Mouse (Mus musculus) CH12.LX (cell line): Measurements from ENCODE around the gene Selenot. TPM values are rescaled to one million over a fixed set of nuclear protein-coding genes. Genes with fewer than 3 reads are reported as not detected.

ENCODE experiments used
- DNase-seq: peaks from one replicate; pipeline ENCODE4 v3.0.0-alpha.2; 2013; ENCODE audit errors: extremely low read depth
- H3K27ac ChIP-seq: 2 replicates; pipeline ENCODE4 v1.5.1; 2012; ENCODE audit warnings: low read depth, mild to moderate bottlenecking, control low read depth, moderate library complexity; ENCODE audit not compliant: insufficient read depth
- H3K27me3 ChIP-seq: replicated peaks from 2 replicates; pipeline ENCODE3; 2012; ENCODE audit warnings: inconsistent platforms
- H3K36me3 ChIP-seq, 2 experiments: replicated peaks in 1 of 2; 2 replicates each; pipeline versions ENCODE3 to v1.6.1; 2012; ENCODE audit warnings: inconsistent platforms in 1 of 2, low read length in 1 of 2, mild to moderate bottlenecking in 1 of 2, mixed read lengths in 1 of 2, moderate library complexity in 1 of 2; ENCODE audit not compliant: control insufficient read depth in 1 of 2, insufficient read depth in 1 of 2
- H3K4me1 ChIP-seq, 2 experiments: 2 replicates each; pipeline ENCODE4 v1.6.1; 2012; ENCODE audit warnings: inconsistent platforms in 1 of 2, moderate library complexity in 1 of 2; ENCODE audit not compliant: insufficient read depth in 2 of 2, control insufficient read depth in 1 of 2
- H3K4me2 ChIP-seq: 2 replicates; pipeline ENCODE4 v1.6.1; 2012; ENCODE audit warnings: low read depth, mild to moderate bottlenecking, control low read depth; ENCODE audit not compliant: poor library complexity, insufficient read depth, severe bottlenecking
- H3K4me3 ChIP-seq, 3 experiments: fragments of 150-350 bp in 1 of 3; sonication (generic) in 1 of 3; replicated peaks in 1 of 3; 2 replicates each; pipeline versions ENCODE3 to v1.5.1; 2011 to 2012; ENCODE audit warnings: low read depth in 2 of 3, low read length in 2 of 3, mild to moderate bottlenecking in 2 of 3, moderate library complexity in 2 of 3, control low read depth in 1 of 3, improper control_type of control experiment in 1 of 3, inconsistent platforms in 1 of 3, mixed read lengths in 1 of 3; ENCODE audit not compliant: poor library complexity in 1 of 3
- H3K79me2 ChIP-seq: replicated peaks from 2 replicates; pipeline ENCODE4 v1.6.1; 2012; ENCODE audit warnings: mild to moderate bottlenecking, moderate library complexity; ENCODE audit not compliant: control insufficient read depth, poor library complexity, insufficient read depth, severe bottlenecking; ENCODE audit errors: extremely low read depth
- H3K9ac ChIP-seq: 2 replicates; pipeline ENCODE4 v1.6.1; 2012; ENCODE audit warnings: low read depth, mild to moderate bottlenecking, control low read depth, moderate library complexity; ENCODE audit not compliant: insufficient read depth
- H3K9me3 ChIP-seq: replicated peaks from 2 replicates; pipeline ENCODE3; 2012; ENCODE audit warnings: low read length, inconsistent platforms, mixed read lengths
- BHLHE40 ChIP-seq: IDR thresholded peaks from 2 replicates; pipeline ENCODE4 v1.6.1; 2011; ENCODE audit warnings: mild to moderate bottlenecking, low read depth, low read length, improper control_type of control experiment
- CHD1 ChIP-seq: IDR thresholded peaks from 2 replicates; pipeline ENCODE4 v1.6.1; 2012; ENCODE audit warnings: low read depth, low read length, improper control_type of control experiment, inconsistent platforms
- CHD2 ChIP-seq: IDR thresholded peaks from 2 replicates; pipeline ENCODE4 v1.6.1; 2011; ENCODE audit warnings: low read length, improper control_type of control experiment
- CTCF ChIP-seq, 2 experiments: IDR thresholded peaks in 1 of 2; conservative IDR thresholded peaks in 1 of 2; 2 replicates each; pipeline ENCODE4 v1.5.1; 2011 to 2012; ENCODE audit warnings: low read depth in 2 of 2, low read length in 2 of 2, improper control_type of control experiment in 1 of 2, inconsistent platforms in 1 of 2, mild to moderate bottlenecking in 1 of 2, moderate library complexity in 1 of 2
- ELF1 ChIP-seq: IDR thresholded peaks from 2 replicates; pipeline ENCODE4 v1.6.1; 2014; ENCODE audit warnings: low read depth, mild to moderate bottlenecking, inconsistent platforms, low read length, improper control_type of control experiment
- ETS1 ChIP-seq: conservative IDR thresholded peaks from 2 replicates; pipeline ENCODE4 v1.6.1; 2012; ENCODE audit warnings: low read depth, mild to moderate bottlenecking, inconsistent platforms, low read length, improper control_type of control experiment, moderate library complexity
- JUN ChIP-seq: IDR thresholded peaks from 2 replicates; pipeline ENCODE4 v1.6.1; 2011; ENCODE audit warnings: low read depth, mild to moderate bottlenecking, low read length, improper control_type of control experiment, moderate library complexity; ENCODE audit not compliant: insufficient read depth
- MAX ChIP-seq: IDR thresholded peaks from 2 replicates; pipeline ENCODE4 v1.6.1; 2011; ENCODE audit warnings: low read length, improper control_type of control experiment
- MEF2A ChIP-seq: IDR thresholded peaks from 2 replicates; pipeline ENCODE4 v1.6.1; 2014; ENCODE audit warnings: low read depth, mild to moderate bottlenecking, inconsistent platforms, low read length, improper control_type of control experiment, borderline replicate concordance
- MXI1 ChIP-seq: IDR thresholded peaks from 2 replicates; pipeline ENCODE4 v1.6.1; 2011; ENCODE audit warnings: mild to moderate bottlenecking, low read depth, low read length, improper control_type of control experiment
- MYC ChIP-seq: IDR thresholded peaks from 2 replicates; pipeline ENCODE4 v1.6.1; 2011; ENCODE audit warnings: low read depth, mild to moderate bottlenecking, improper control_type of control experiment, low read length
- NRF1 ChIP-seq: IDR thresholded peaks from 2 replicates; pipeline ENCODE4 v1.6.1; 2014; ENCODE audit warnings: low read depth, mild to moderate bottlenecking, inconsistent platforms, low read length, improper control_type of control experiment, moderate library complexity
- POLR2AphosphoS2 ChIP-seq: IDR thresholded peaks from 2 replicates; pipeline ENCODE4 v1.6.1; 2011; ENCODE audit warnings: low read depth, low read length, improper control_type of control experiment
- RAD21 ChIP-seq: IDR thresholded peaks from 2 replicates; pipeline ENCODE4 v1.6.1; 2011; ENCODE audit warnings: low read depth, mild to moderate bottlenecking, low read length, improper control_type of control experiment, moderate library complexity
- SMC3 ChIP-seq: IDR thresholded peaks from 2 replicates; pipeline ENCODE4 v1.6.1; 2011; ENCODE audit warnings: low read depth, low read length, improper control_type of control experiment
- TBP ChIP-seq: conservative IDR thresholded peaks from 2 replicates; pipeline ENCODE4 v1.6.1; 2011; ENCODE audit warnings: low read depth, low read length, improper control_type of control experiment
- UBTF ChIP-seq: IDR thresholded peaks from 2 replicates; pipeline ENCODE4 v1.6.1; 2012; ENCODE audit warnings: low read depth, mild to moderate bottlenecking, inconsistent platforms, low read length, improper control_type of control experiment, moderate library complexity
- USF2 ChIP-seq: conservative IDR thresholded peaks from 2 replicates; pipeline ENCODE4 v1.6.1; 2011; ENCODE audit warnings: low read depth, low read length, improper control_type of control experiment
- ZNF384 ChIP-seq: IDR thresholded peaks from 2 replicates; pipeline ENCODE4 v1.6.1; 2012; ENCODE audit warnings: low read depth, low read length, improper control_type of control experiment, inconsistent platforms
- dilution Hi-C: fragments of 300-500 bp; cut with MboI; formaldehyde crosslinking; loops from 2 replicates; pipeline ENCODE4 v1.14.3; 2020; ENCODE audit warnings: low sequenced_read_pairs; ENCODE audit not compliant: extremely low pct_unique_long_range_greater_than_20kb, extremely low pct_ligation_motif_present
- in situ Hi-C: fragments of 300-500 bp; cut with MboI; formaldehyde crosslinking; loops from 3 replicates; pipeline ENCODE4 v1.14.3; 2019; ENCODE audit warnings: low sequenced_read_pairs, low pct_ligation_motif_present, low pct_unique_long_range_greater_than_20kb, mixed read lengths
- polyA plus RNA-seq: library from polyadenylated mRNA; unstranded; fragments of >175 nt; gene quantifications from 2 replicates; pipeline ENCODE4 v1.2.1, GENCODE M21; 2012; ENCODE audit warnings: low read depth; ENCODE audit not compliant: insufficient read length
- total RNA-seq, 2 experiments: library from RNA; depleted of rRNA; stranded (reverse); fragments of 300-350 nt in 1 of 2; fragments of >200 nt in 1 of 2; gene quantifications; 2 replicates each; pipeline ENCODE4 v1.2.3; 2012 to 2014

Selenot gene
- total and polyA plus RNA-seq, 3 experiments, result 63.6 to 254 (median 157) TPM

DNA sequence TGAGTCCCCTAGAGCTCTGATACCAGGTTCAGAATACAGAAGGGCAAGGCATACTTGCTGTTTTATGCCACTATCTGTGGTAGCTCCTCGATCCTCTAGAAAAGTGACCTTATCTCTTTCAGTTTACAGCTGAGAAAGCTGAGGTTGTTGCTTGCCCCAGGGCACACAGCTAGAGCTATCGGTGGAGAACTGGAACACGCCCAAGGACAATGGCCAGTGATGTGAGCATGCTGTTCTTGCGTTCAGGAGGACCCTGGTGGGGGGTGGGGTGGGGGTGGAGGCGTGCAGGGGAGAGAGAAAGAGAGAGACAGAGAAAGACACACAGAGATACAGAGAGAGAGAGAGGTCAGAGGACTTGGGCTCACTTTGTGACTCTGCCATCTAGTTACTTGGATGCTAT, 33.5 kb downstream of the Selenot start:
- in situ Hi-C loops (no loop called here), dilution Hi-C loops (no loop called here)
- Histone ChIP-seq H3K9ac (no peak overlapping the region), H3K79me2 (no peaks in the 10 kb centered on the region), H3K36me3 (no peaks in the 10 kb centered on the region), H3K9me3 (peaks cover 4% of the 10 kb centered on the region), H3K27me3 (no peaks in the 10 kb centered on the region), H3K27ac (no peak overlapping the region), H3K4me1 (peaks cover 0 to 8% of the 10 kb centered on the region in 2 experiments; a peak in 1 of 4 replicates), H3K4me2 (no peak overlapping the region), H3K4me3 (no peak overlapping the region)
- no peak for DNase-seq
- TF ChIP-seq BHLHE40 (no peak), TBP (no peak), USF2 (no peak), MYC (no peak), MAX (no peak), CHD1 (no peak), NRF1 (no peak), MXI1 (no peak), MEF2A (no peak)

DNA sequence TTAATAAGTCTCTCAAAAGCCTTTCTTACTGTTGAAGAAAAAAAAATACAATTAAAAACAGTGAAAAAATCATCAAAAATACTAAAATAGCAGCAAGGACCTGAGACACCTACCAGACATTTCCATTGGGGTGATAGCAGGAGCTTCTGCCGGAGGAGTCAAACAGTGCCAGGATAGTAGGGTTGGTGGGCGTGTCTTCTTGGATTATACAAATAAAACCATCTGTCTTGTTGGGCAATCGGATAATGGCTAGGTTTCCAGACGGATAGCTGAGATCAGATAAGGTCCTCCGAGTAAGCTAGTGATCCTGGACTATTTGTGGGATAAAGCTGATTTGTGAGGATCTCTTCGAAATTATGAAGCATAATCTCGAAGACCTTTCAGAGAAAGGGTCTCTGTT, 44.6 kb downstream of the Selenot start:
- dilution Hi-C loops, result no loop called here
- no peak overlapping the region for H3K4me3 ChIP-seq
- no peaks in the 10 kb centered on the region for H3K9me3 ChIP-seq
- DNase-seq, result no peak
- no peaks in the 10 kb centered on the region for H3K36me3 ChIP-seq
- no peaks in the 10 kb centered on the region for H3K79me2 ChIP-seq
- H3K4me1 ChIP-seq, result 0 out of 4 replicates have a peak, but pooled peaks cover 0 to 3% of the 10 kb centered on the region in 2 experiments
- H3K27me3 ChIP-seq, result no peaks in the 10 kb centered on the region
- TF ChIP-seq ETS1 (no peak), JUN (no peak), UBTF (no peak), RAD21 (no peak), SMC3 (no peak), POLR2AphosphoS2 (no peak), MXI1 (no peak), CHD2 (no peak), CTCF (conservative IDR thresholded peaks at IDR 0.05 in 1 of 2, IDR thresholded peaks at IDR 0.05 in 1 of 2; ENCODE audit: low read depth in 2 of 2, low read length in 2 of 2) (no peak), BHLHE40 (no peak), MEF2A (no peak), MAX (no peak), ELF1 (no peak), TBP (no peak), ZNF384 (no peak)
- H3K9ac ChIP-seq, result no peak overlapping the region
- in situ Hi-C loops, result no loop called here
- H3K4me2 ChIP-seq, result no peak overlapping the region
- no peak overlapping the region for H3K27ac ChIP-seq
